Mouse (Mus musculus) activated CD4-positive, CD25-positive, alpha-beta regulatory T cell, adult 4 months (primary cell): ENCODE results near the gene Xrra1. TPM values are rescaled to one million over a fixed set of nuclear protein-coding genes. Genes with fewer than 3 reads are reported as not detected.

Experiments used
- ATAC-seq: one replicate; pipeline ENCODE4 v1.8.0; 2017
- polyA plus RNA-seq, 2 experiments: library from polyadenylated mRNA; unstranded; fragments of 100-300 nt; shearing (Covaris generic); gene quantifications; one replicate each; pipeline ENCODE4 v1.2.1; 2017

Xrra1 gene
- polyA plus RNA-seq, 2 experiments from 2014 or later: 0.32 to 0.34 TPM

DNA sequence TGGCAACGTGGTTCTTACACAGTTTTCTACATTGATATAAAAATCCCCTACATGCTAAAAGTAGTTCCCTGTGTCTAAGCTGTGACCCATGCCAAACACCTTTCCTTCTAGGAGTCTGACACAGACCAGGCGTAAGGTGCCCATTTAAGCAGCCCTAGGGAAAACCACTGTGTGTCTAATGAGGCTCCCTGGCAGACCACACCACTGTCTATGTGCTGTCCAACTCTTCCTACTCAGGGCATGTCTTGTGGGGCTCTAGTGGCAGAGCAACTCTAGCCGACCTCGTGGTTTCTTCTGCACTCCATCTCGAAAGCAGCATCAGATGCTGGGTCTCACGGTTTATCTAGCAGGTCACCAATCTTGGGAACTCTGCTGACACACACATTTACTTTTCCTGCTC lies 7.3 kb upstream of the Xrra1 start:
- ATAC-seq: no peak

DNA sequence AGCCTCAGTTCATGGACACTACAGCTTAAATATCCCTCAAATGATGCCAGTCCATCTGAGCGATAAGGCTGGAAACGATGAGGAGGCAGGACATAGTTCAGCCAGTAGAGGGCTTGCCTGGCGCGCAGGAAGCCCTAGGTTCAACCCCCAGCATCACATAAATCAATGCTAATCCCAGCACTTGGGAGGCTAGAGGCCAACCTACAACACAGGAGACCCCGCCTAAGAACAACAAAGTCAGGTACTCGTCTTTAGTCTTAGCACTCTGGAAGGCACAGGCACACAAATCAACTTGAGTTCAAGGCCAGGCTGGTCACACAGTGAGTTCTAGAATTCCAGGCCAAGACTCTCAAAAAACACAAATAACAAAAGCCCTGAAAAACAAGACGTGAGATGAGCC lies 5.6 kb upstream of the Xrra1 start:
- no peak for ATAC-seq

DNA sequence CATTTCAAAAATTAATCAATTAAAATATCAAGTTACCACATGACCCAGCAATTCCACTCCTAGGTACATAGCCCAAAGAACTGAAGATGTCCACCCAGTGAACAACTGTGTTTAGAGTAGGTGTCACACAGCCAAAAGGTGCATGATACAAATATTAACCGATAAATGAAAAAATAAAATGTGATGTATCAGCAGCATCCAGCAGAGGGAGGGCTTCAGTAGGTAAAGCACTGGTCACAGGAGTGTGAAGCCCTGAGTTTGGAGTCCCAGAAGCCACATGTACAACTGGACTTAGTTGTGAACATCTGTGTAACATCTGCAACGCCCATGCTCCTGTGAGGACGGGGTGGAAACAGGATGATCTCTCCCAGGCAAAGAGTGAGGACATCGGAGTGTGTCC lies 4.6 kb upstream of the Xrra1 start:
- no peak for ATAC-seq

DNA sequence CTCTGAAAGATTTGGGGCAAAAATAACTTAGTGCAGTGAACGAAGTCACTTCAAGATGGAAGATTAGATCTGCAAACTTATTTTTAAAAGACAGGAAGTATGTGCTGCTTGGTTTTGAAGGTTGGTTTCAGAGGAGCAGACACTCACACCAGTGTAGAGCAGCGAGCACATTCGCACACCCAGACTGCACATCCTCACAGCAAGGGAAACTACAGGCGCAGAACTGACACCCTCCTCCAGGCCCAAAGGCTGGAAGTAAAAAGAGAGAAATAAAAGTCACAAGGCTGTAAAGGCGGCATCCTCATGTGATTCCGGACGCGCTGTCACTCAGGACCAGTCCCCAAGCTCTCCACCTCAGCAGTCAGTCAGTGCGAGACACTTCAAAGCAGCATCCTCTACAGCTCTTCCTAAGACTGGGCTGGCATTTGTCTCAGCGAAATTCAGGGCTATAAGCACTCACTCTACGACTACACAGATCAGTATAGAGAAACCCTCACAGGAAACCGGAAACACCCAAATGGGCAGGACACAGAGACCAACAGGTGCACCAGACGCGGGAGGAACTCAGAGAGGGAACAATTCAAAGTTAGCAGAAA lies 2.6 kb upstream of the Xrra1 start:
- peak; percentile 57 for ATAC-seq

DNA sequence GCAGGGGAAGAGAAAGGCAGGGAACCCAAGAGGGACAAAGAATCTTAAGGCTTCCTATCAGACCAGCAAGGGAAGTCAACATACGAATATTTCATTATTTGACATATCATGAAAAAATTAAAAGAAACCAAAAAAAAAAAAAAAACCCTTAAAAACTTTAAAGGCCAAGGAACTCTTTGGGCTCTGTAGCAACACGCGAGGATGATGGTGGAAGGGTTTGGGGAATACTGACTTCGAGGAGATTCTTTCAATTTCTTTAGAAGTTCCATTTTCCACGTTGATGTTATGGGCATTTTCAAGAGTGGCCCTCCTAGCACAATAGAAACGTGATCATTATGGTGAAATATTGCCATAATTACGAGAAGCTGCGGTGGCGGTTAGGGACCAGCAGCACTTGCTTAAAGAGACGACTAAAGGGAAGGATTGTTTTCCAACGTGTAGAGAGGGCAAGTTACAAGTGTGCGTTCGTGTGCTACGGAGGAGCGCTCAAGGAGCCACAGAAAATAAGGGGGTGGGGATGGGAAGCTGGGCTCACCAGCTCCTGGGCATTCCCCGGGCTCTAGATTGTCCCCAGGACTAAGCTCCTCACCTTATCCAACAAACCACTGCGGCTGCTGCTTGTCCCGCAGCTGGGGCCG lies 622 bp upstream of the Xrra1 start:
- no peak for ATAC-seq

DNA sequence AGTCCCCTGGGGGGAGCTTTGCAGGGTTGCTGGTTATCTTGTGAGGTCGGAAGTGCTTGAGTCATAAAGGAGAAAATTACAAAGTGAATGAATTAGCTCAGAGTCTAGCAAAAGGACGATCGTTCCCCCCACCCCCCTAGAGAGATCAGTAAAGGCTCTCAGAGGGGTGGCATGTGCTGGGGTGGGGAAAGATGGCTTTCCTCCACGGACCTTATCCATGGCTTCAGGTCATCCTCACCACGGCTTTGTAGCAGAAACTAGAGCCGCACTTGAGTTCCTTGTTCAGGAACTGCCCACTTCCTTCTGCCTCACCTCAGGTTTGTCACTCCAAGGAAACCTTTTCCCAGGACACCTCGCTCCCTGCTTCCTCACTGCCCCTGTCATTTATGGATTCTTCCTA lies 4.4 kb downstream of the Xrra1 start, which contains the start of gene Spcs2:
Gene Spcs2, minus strand, starts transcription at position 101 of the 400 bp plus-strand sequence.
- ATAC-seq: no peak

DNA sequence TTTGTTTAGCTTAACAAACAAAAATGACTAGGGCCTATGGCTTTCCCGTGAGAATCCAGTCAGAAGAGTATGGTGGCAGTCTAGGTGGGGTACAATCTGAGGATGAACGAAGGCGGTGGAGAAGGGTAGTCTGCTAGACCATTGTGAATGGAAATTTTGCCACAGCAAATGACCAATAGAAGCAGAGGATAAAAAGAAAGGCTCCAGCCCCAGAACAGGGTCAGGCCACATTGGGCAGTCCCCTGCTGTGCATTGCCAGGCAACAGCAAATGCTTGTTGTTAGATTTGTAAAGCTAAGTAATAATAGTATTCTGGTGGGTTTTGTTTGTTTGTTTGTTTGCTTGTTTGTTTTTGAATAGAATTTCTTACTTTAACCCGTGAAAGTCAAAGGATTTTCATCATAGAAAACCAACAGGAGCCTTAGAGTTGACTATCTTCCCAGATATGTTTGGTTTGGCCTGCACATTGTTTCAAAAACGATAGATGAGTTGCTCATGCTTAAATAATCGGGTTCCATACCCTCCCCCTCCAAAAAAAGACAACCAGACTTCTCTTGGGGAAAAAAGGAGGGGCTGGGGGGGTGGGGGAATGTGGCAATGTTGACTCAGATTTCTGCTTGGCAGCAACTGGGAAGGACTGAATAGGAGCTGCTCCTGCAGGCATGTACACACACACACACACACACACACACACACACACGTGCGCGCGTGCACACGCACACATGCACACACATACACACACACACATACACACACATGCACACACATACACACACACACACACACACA lies 5.5 kb downstream of the Xrra1 start:
- no peak for ATAC-seq

DNA sequence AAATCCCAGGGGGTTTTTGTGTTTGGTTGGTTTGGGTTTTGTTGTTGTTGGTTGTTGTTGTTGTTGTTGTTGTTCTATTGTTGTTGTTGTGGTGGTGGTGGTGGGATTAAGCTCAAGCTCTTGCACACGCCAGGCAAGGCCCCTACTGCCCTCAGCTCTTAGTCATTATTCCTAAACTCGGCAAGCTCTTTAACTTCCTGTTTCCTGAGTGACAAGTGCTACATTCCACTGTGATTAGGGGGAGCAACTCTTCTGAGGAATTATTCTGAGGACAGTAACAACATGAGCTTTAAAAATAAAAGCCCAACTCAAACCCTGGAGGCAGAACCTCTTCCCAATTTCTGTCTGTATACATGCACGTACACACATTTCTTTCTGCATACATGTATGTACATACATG lies 6.3 kb downstream of the Xrra1 start:
- ATAC-seq: no peak

DNA sequence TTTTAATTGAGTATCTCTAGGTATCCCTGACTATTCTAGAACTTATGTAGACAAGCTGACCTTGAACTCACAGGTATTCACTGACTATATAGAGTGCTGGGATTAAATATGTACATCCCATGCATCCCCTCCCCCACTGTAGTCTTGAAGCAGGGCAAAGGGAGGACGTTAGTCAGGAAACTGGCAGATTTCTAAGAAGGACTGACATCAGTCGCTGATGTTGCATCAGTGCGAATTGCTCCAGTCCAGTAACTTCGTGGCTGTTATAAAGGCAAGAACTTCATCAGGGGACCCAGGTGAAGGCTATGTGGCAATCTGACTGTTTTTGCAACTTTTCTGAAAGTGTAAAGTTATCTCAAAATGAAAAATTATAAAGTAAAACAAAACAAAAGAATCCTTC lies 10.4 kb downstream of the Xrra1 start:
- no peak for ATAC-seq

DNA sequence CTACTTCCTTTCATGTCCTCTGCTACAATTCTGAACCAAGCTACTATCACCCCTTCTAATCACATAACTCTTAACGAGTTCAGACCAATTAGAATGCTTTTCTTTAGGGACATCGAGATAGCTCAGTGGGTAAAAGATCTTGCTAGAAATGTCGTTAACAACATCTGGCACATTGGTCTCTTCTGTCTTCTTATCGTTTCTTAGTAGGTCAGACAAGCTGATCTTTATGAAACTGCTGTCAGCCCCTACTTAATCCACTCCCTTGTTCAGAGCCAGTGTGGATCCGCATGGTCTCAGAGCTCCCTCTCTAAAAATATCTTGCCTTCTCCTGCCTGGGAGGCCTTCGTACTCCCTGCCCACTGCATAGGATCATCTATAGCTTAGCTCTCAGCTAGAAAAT lies 15.0 kb downstream of the Xrra1 start:
- ATAC-seq: no peak

DNA sequence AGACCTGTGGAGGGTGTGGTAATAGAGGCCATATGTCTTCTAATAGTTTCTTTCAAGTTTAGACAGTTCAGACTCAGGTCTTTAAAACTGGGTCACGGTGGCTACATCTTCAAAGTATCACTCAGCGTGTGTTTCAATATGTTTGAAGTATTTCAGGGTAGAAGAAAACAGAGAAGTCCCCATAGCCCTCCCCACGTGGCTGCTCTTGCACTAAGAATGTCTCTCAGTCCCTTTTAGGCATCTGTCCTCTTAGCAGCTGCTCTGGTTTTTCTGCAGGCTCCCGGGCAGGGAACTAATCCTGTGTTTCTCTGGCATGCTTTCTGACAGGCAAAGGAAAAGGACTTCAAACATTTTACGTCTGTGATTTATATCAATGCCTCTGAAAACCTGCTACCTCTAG lies 17.0 kb downstream of the Xrra1 start:
- no peak for ATAC-seq

DNA sequence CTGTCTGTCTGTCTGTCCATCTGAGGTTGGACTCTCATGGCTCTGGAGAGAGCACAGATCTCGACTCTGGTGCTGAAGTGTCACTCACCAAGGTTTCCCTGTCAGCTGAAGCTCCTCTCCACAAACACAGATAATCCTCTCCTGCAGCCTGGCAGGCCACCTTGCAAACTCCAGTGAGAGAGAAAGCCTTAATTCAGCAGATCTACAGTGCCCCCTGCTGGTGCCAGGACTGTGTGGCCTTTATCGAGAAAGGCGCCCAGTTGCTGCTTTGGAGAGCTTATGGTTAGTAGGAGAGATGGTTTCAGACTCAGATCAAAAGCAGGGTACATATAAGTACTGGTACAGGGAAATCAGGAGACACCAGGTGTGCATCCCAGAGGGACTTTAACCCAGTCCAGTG lies 17.4 kb downstream of the Xrra1 start:
- ATAC-seq: peak; percentile 81

DNA sequence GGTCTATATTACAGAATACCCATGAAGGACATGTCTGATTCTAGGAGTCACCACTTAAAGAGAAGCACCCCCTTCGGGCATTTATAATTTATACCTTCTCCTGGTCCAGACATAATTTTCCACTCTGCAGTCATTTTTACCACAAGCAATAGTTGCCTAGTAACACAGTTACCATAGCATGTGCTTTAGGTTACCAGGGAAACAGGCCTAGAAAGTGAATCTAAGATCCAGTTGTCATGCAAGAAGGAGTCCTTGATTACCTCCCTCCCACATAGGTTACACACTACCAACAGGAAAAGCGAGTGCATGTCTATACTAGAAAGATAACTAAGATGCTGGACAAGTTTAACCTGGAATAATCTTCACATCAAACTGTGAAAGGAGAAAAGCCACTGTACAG lies 19.3 kb downstream of the Xrra1 start:
- no peak for ATAC-seq

DNA sequence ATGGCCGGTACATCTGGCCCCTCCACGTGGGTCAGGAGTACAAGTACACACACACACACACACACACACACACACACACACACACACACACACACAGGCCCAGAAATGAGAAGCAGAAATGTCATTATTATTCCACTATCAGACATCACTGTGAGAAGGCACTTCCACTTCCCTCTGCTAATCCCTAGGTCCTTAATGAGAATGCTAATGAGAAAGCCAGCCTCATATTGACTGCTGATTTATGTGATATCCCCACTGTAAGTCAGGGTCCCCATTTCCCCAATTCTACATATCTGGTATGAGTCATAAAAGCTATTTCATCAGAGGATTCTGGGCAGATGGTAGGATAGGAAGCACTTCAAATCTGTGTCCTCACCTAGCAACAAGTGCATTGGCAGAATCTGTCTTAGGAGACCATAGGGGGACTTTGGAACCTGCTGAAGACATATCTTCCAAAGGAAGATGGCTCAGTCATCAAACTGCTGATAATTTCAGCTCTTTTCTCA lies 28.4 kb downstream of the Xrra1 start:
- ATAC-seq: no peak

DNA sequence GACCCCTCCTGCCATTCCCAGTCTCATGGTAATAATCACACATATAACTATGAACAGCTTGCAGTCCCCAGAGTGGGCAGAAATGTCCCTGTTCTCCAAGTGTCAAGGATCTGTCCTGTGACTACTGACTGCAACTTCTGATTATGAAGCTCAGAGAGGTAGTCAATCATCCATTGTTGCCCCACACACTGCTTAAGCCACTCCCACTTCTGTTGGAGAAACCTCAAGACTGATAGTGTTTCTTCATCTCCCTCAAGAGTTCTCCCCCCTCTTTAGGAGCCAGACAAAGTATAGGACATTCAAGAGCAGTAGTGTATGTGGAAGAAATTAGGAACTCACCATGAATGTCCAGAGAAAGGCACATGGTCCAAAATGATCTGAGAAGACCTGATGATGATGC lies 28.8 kb downstream of the Xrra1 start:
- no peak for ATAC-seq

DNA sequence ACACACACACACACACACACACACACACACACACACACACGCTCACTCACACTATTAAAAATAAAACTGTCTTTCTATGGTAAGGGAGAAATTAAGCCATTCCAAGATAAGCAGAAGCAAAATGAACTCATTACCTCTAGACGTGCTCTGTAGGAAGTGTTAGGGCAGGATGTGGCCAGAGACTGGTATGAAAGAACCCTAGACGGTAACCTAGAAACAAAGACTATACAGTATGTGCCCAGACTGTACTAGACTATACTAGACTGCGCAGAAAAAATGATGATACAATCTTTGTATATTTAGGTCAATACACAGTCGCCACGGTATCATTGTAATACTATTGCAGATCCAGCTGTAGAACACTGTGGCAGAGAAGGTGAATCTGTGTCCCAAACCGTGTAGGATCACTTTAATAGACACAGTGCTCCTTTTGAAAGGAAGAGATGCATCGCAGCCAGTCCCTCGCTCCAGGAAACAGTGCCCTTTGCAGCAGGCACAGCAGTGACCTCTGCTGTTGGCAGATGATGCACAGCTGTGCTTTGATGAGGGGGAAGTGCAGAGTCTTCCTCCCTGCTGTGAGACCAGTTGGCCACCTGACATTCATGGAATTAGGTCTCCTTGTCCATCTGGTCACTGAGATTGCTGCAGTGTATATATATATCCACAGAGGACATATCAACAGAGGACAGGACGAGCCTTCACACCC lies 30.4 kb downstream of the Xrra1 start:
- ATAC-seq: peak; percentile 97

DNA sequence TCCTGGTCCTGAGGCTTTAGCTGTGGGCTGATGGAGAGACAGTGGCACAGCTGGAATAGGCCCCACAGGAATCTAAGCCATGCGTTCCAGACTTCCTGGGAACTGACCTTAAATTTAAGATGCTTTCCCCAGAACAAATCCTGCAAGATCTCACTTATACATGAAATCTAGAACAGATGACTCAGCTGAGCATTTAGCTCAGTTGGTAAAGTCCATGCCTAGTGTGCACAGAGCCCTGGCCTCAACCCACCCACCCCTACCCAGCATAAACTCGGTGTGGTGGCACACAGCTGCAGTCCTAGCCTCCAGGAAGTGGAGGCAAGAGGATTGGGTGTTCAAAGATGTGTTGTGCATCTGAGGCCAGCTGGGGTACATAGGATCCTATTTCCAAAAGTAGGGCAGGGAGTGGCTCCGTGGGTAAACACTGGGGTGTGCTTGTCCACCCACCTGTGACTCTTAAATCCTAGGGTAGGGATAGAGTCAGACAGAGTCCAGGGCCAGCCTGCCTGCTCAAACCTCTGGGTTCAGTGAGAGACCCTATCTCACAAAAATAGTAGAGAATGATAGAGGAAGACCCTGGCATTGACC lies 31.3 kb downstream of the Xrra1 start:
- ATAC-seq: no peak

DNA sequence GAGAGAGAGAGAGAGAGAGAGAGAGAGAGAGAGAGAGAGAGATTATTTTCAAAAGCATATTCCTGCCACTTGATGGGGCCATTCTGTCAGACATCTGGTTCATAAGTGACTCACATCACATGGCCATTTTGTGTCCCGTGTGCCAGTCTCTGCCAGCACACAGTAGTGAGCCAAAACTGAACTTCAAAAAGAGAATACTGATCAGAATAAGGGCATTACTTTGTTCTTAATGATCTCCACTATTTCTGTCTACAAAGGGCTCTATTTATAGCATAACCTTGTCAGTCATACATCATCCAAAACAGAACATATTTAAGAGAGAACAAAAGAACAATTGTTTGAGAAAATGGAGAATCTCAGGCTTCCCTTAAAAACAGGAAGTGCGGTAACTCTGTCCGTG lies 32.6 kb downstream of the Xrra1 start:
- no peak for ATAC-seq

DNA sequence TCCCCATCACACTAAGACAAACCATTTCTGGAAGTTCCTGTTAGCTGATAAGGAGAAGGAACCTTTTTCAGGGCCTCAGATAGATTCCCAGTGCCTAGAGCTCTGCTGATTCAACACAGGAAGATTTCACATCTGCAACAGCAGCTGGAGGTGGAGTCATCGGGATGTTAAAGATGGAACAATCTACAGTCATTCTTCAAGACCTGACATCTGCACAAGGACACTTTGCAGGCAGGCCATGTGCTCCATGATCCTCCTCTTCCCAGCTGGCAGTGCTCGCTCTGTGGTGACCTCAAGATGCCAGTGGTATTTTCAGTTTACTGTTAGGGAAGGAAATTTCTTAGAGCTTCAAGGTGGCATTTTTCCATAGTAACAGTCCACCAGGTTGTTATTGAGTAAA lies 33.4 kb downstream of the Xrra1 start:
- ATAC-seq: no peak

DNA sequence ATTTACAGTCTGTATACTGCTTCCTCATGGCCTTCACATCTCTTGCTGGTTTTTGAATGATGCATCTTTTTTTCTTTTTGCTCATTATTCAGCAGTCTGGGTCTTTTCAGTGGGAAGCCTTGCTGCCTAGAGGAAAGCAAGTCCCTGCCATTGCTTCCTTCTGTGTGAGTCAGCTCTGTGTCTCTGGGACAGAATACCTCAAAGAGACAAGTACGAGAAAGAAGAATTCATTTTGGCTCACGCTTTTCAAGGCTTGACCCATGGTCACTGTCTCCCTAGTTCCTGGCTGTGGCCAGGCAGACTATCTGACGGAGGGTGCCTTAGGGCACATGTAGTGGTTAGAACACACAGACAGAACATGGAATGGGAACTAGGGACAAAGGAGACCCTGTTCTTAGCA lies 35.1 kb downstream of the Xrra1 start:
- no peak for ATAC-seq

DNA sequence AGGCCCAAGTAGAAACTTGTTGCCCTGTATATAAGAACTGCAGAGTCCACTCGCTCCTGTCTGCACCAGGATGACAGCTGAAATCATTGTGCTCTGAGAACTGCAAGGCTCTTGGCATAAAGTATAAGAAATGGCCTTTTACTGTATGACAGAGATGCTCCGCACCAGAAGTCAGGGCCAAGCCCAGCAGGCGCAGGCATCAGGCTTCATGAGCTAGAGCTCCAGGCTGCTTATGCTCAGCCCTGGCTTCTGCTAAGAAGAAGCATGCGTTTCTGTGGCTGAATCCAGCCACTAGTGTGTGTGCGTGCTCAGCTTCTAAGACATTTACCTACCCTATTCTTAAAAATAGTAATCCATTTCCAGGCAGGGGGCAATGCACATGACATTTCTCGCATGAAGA lies 35.6 kb downstream of the Xrra1 start:
- no peak for ATAC-seq

DNA sequence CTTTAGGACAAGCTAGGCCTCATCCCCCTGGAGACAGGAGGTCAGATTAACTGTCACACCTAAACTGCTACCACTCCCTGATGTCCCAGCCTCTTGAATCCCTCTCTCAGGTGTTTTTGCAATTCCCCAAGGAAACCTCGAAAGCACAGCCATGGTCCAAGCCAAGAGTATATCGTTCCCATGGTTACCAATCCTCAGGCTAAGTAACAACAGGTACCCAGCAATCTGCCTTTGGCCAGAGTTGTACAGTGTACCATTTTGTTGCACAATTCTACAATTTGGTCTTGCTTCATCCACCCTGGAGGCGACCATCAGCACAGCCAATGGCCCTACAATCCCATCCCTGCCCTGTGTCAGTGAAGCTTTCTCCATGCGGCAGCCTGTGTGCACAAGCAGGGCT lies 38.0 kb downstream of the Xrra1 start:
- no peak for ATAC-seq

DNA sequence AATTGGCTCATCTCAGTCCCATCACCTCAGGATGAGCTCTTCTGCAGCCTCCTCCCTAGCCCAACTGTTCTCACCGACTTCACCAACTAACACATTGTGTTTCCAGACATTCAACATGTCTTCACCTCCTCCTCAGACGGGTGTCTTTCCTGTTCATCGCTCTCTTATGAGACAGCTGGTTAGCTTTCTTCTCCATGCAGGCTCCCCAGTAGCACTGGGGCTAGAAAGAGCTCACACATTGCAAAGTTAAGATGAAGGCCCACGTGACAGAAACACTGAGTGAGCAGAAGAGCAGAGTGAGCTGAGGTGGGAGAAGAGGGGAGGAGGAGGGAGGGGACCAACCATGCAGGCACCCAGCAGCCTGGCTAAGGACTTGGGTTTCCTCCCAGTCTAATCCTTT lies 43.3 kb downstream of the Xrra1 start:
- no peak for ATAC-seq
